Mouse (Mus musculus): ENCODE data around the gene Dennd1b. TPM values are rescaled to one million over a fixed set of nuclear protein-coding genes. Genes with fewer than 3 reads are reported as not detected.

Dennd1b gene
- polyA plus RNA-seq, 1 experiment = 0.81 TPM

GRCm38 (mm10) chr1:139060301-139060700, 97.1 kb downstream of the Dennd1b start:
- no peak overlapping the region for H3ac ChIP-seq (ENCODE audit: control insufficient read depth, insufficient read length, low read depth)
- TF ChIP-seq FOSL1 (IDR thresholded peaks at IDR 0.05; ENCODE audit: insufficient read depth, low read length, poor library complexity, severe bottlenecking) = no peak
- TF ChIP-seq MAX (IDR thresholded peaks at IDR 0.05) = no peak
- no peak for TF ChIP-seq MYOG (IDR thresholded peaks at IDR 0.05; ENCODE audit: control insufficient read depth, extremely low read depth, insufficient read length)
- no peak for TF ChIP-seq MYOD1 (IDR thresholded peaks at IDR 0.05; ENCODE audit: control insufficient read depth, insufficient read length, low read depth)
- no peak for TF ChIP-seq CEBPB (IDR thresholded peaks at IDR 0.05; ENCODE audit: low read depth)
- TF ChIP-seq USF1 (IDR thresholded peaks at IDR 0.05; ENCODE audit: low read depth) = no peak
- no peak for TF ChIP-seq CTCF (IDR thresholded peaks at IDR 0.05; ENCODE audit: control insufficient read depth, insufficient read depth, insufficient read length)
- no peak overlapping the region for H3K4me3 ChIP-seq (ENCODE audit: insufficient read depth, poor library complexity, severe bottlenecking)
- H3K27me3 ChIP-seq (ENCODE audit: control insufficient read depth, insufficient read depth, insufficient read length) = no peaks in the 10 kb centered on the region
- H3K36me3 ChIP-seq (ENCODE audit: control insufficient read depth, insufficient read depth) = no peaks in the 10 kb centered on the region
- no peaks in the 10 kb centered on the region for H3K79me3 ChIP-seq (ENCODE audit: low read depth)
- no peaks in the 10 kb centered on the region for H3K79me2 ChIP-seq (ENCODE audit: control insufficient read depth, insufficient read depth)

DNA sequence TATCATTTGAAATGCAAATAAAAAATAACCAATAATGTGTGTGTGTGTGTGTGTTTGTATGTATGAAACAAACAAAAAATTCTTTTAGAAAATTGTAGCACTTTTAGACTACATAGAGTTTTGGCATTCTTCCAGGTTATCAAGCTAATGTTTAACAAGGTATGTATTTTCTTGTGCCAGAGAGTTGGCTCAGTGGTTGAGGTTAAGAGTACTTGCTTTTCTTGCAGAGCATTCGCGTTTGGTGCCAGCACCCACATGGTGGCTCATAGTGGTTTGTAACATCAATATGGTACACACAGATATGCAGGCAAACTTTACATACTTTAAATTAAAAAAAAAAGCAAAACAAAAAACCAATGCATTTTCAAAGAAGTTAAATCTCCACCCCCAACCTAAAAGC, 101.5 kb downstream of the Dennd1b start:
- Histone ChIP-seq H3K4me3 (ENCODE audit: insufficient read depth, poor library complexity, severe bottlenecking) (no peak overlapping the region), H3ac (ENCODE audit: control insufficient read depth, insufficient read length, low read depth) (no peak overlapping the region), H3K79me2 (ENCODE audit: control insufficient read depth, insufficient read depth) (no peaks in the 10 kb centered on the region), H3K27me3 (ENCODE audit: control insufficient read depth, insufficient read depth, insufficient read length) (no peaks in the 10 kb centered on the region), H3K36me3 (ENCODE audit: control insufficient read depth, insufficient read depth) (no peaks in the 10 kb centered on the region), H3K79me3 (ENCODE audit: low read depth) (no peaks in the 10 kb centered on the region)
- TF ChIP-seq USF1 (IDR thresholded peaks at IDR 0.05; ENCODE audit: low read depth) = no peak
- TF ChIP-seq CEBPB (IDR thresholded peaks at IDR 0.05; ENCODE audit: low read depth) = no peak
- TF ChIP-seq FOSL1 (IDR thresholded peaks at IDR 0.05; ENCODE audit: insufficient read depth, low read length, poor library complexity, severe bottlenecking) = no peak
- TF ChIP-seq MAX (IDR thresholded peaks at IDR 0.05) = no peak
- no peak for TF ChIP-seq CTCF (IDR thresholded peaks at IDR 0.05; ENCODE audit: control insufficient read depth, insufficient read depth, insufficient read length)
- TF ChIP-seq MYOG (IDR thresholded peaks at IDR 0.05; ENCODE audit: control insufficient read depth, extremely low read depth, insufficient read length) = no peak
- TF ChIP-seq MYOD1 (IDR thresholded peaks at IDR 0.05; ENCODE audit: control insufficient read depth, insufficient read length, low read depth) = no peak

GRCm38 (mm10) chr1:139067210-139067609, 104.0 kb downstream of the Dennd1b start:
- Histone ChIP-seq H3K79me3 (ENCODE audit: low read depth) (no peaks in the 10 kb centered on the region), H3K27me3 (ENCODE audit: control insufficient read depth, insufficient read depth, insufficient read length) (no peaks in the 10 kb centered on the region), H3K4me3 (ENCODE audit: insufficient read depth, poor library complexity, severe bottlenecking) (no peak overlapping the region), H3ac (ENCODE audit: control insufficient read depth, insufficient read length, low read depth) (no peak overlapping the region), H3K79me2 (ENCODE audit: control insufficient read depth, insufficient read depth) (no peaks in the 10 kb centered on the region), H3K36me3 (ENCODE audit: control insufficient read depth, insufficient read depth) (no peaks in the 10 kb centered on the region)
- TF ChIP-seq FOSL1 (IDR thresholded peaks at IDR 0.05; ENCODE audit: insufficient read depth, low read length, poor library complexity, severe bottlenecking) = no peak
- no peak for TF ChIP-seq CEBPB (IDR thresholded peaks at IDR 0.05; ENCODE audit: low read depth)
- no peak for TF ChIP-seq USF1 (IDR thresholded peaks at IDR 0.05; ENCODE audit: low read depth)
- TF ChIP-seq CTCF (IDR thresholded peaks at IDR 0.05; ENCODE audit: control insufficient read depth, insufficient read depth, insufficient read length) = no peak
- TF ChIP-seq MYOG (IDR thresholded peaks at IDR 0.05; ENCODE audit: control insufficient read depth, extremely low read depth, insufficient read length) = no peak
- no peak for TF ChIP-seq MYOD1 (IDR thresholded peaks at IDR 0.05; ENCODE audit: control insufficient read depth, insufficient read length, low read depth)
- no peak for TF ChIP-seq MAX (IDR thresholded peaks at IDR 0.05)

- Histone ChIP-seq H3K79me3 (ENCODE audit: low read depth) (no peaks in the 10 kb centered on the region), H3K4me3 (ENCODE audit: insufficient read depth, poor library complexity, severe bottlenecking) (no peak overlapping the region), H3K27me3 (ENCODE audit: control insufficient read depth, insufficient read depth, insufficient read length) (no peaks in the 10 kb centered on the region), H3ac (ENCODE audit: control insufficient read depth, insufficient read length, low read depth) (no peak overlapping the region), H3K79me2 (ENCODE audit: control insufficient read depth, insufficient read depth) (no peaks in the 10 kb centered on the region), H3K36me3 (ENCODE audit: control insufficient read depth, insufficient read depth) (no peaks in the 10 kb centered on the region)
- TF ChIP-seq MYOG (IDR thresholded peaks at IDR 0.05; ENCODE audit: control insufficient read depth, extremely low read depth, insufficient read length) (no peak), CTCF (IDR thresholded peaks at IDR 0.05; ENCODE audit: control insufficient read depth, insufficient read depth, insufficient read length) (no peak), MYOD1 (IDR thresholded peaks at IDR 0.05; ENCODE audit: control insufficient read depth, insufficient read length, low read depth) (no peak), FOSL1 (IDR thresholded peaks at IDR 0.05; ENCODE audit: insufficient read depth, low read length, poor library complexity, severe bottlenecking) (no peak), MAX (IDR thresholded peaks at IDR 0.05) (no peak), CEBPB (IDR thresholded peaks at IDR 0.05; ENCODE audit: low read depth) (no peak), USF1 (IDR thresholded peaks at IDR 0.05; ENCODE audit: low read depth) (no peak)
Observed at GRCm38 (mm10) chr1:139071015-139071414, 107.8 kb downstream of the Dennd1b start.

DNA sequence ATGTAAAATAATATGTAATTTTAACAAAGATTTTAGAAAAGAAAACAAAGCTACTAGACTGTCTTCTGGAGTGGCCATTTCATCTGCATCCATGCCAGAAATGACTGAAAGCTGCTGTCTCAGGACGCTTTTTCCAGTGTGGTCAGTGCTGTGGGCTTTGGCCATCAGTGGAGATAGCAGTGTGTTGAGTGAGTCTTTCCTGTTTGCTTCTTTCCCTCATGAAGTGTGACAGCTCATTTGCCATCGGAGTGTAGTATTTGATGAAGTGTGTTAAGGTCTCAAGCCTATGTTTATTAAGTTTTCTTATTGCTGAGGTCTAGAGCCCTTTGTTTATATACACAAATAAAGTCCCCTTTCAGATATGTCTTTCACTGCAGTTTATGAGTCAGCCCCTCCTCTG, 112.4 kb downstream of the Dennd1b start:
- H3K79me2 ChIP-seq (ENCODE audit: control insufficient read depth, insufficient read depth) = no peaks in the 10 kb centered on the region
- no peaks in the 10 kb centered on the region for H3K36me3 ChIP-seq (ENCODE audit: control insufficient read depth, insufficient read depth)
- no peak overlapping the region for H3ac ChIP-seq (ENCODE audit: control insufficient read depth, insufficient read length, low read depth)
- no peaks in the 10 kb centered on the region for H3K79me3 ChIP-seq (ENCODE audit: low read depth)
- TF ChIP-seq USF1 (IDR thresholded peaks at IDR 0.05; ENCODE audit: low read depth) (no peak), CTCF (IDR thresholded peaks at IDR 0.05; ENCODE audit: control insufficient read depth, insufficient read depth, insufficient read length) (no peak), FOSL1 (IDR thresholded peaks at IDR 0.05; ENCODE audit: insufficient read depth, low read length, poor library complexity, severe bottlenecking) (no peak), MYOD1 (IDR thresholded peaks at IDR 0.05; ENCODE audit: control insufficient read depth, insufficient read length, low read depth) (no peak), MYOG (IDR thresholded peaks at IDR 0.05; ENCODE audit: control insufficient read depth, extremely low read depth, insufficient read length) (no peak), CEBPB (IDR thresholded peaks at IDR 0.05; ENCODE audit: low read depth) (no peak), MAX (IDR thresholded peaks at IDR 0.05) (no peak)
- H3K4me3 ChIP-seq (ENCODE audit: insufficient read depth, poor library complexity, severe bottlenecking) = no peak overlapping the region
- H3K27me3 ChIP-seq (ENCODE audit: control insufficient read depth, insufficient read depth, insufficient read length) = no peaks in the 10 kb centered on the region

- no peak overlapping the region for H3K4me3 ChIP-seq (ENCODE audit: insufficient read depth, poor library complexity, severe bottlenecking)
- H3ac ChIP-seq (ENCODE audit: control insufficient read depth, insufficient read length, low read depth) = no peak overlapping the region
- no peaks in the 10 kb centered on the region for H3K79me2 ChIP-seq (ENCODE audit: control insufficient read depth, insufficient read depth)
- TF ChIP-seq CEBPB (IDR thresholded peaks at IDR 0.05; ENCODE audit: low read depth) = no peak
- TF ChIP-seq CTCF (IDR thresholded peaks at IDR 0.05; ENCODE audit: control insufficient read depth, insufficient read depth, insufficient read length) = no peak
- TF ChIP-seq MYOD1 (IDR thresholded peaks at IDR 0.05; ENCODE audit: control insufficient read depth, insufficient read length, low read depth) = no peak
- no peak for TF ChIP-seq USF1 (IDR thresholded peaks at IDR 0.05; ENCODE audit: low read depth)
- no peak for TF ChIP-seq MAX (IDR thresholded peaks at IDR 0.05)
- no peak for TF ChIP-seq MYOG (IDR thresholded peaks at IDR 0.05; ENCODE audit: control insufficient read depth, extremely low read depth, insufficient read length)
- TF ChIP-seq FOSL1 (IDR thresholded peaks at IDR 0.05; ENCODE audit: insufficient read depth, low read length, poor library complexity, severe bottlenecking) = no peak
- H3K79me3 ChIP-seq (ENCODE audit: low read depth) = no peaks in the 10 kb centered on the region
- H3K27me3 ChIP-seq (ENCODE audit: control insufficient read depth, insufficient read depth, insufficient read length) = no peaks in the 10 kb centered on the region
- H3K36me3 ChIP-seq (ENCODE audit: control insufficient read depth, insufficient read depth) = no peaks in the 10 kb centered on the region
Observed at GRCm38 (mm10) chr1:139077989-139078388, 114.8 kb downstream of the Dennd1b start.
